Mouse (Mus musculus): Measurements from ENCODE around the gene Slc7a4. TPM values are rescaled to one million over a fixed set of nuclear protein-coding genes. Genes with fewer than 3 reads are reported as not detected.

Gene Slc7a4
- polyA plus RNA-seq, 1 experiment from 2014 or later: 10.9 TPM

Other genes starting within 250 kb of the Slc7a4 start
- gene Snap29, start 177.2 kb downstream of the Slc7a4 start, polyA plus RNA-seq (2016; fragmentation: Nextera tagmentation; extraction: Ambion mirVana): 13.2 and 14.1 TPM in 2 replicates
- 45.4 and 48.7 TPM in 2 replicates for gene Pi4ka, start 176.9 kb downstream of the Slc7a4 start, polyA plus RNA-seq (2016; fragmentation: Nextera tagmentation; extraction: Ambion mirVana)
- gene Crkl, start 131.2 kb downstream of the Slc7a4 start, polyA plus RNA-seq (2016; fragmentation: Nextera tagmentation; extraction: Ambion mirVana): 44.7 and 57.7 TPM in 2 replicates
- gene Aifm3, start 93.6 kb downstream of the Slc7a4 start, polyA plus RNA-seq (2016; fragmentation: Nextera tagmentation; extraction: Ambion mirVana): 0.82 and 1.1 TPM in 2 replicates
- gene Lztr1, start 74.5 kb downstream of the Slc7a4 start, polyA plus RNA-seq (2016; fragmentation: Nextera tagmentation; extraction: Ambion mirVana): 49.2 and 56.6 TPM in 2 replicates
- 35.9 and 37.0 TPM in 2 replicates for gene Thap7, start 52.1 kb downstream of the Slc7a4 start, polyA plus RNA-seq (2016; fragmentation: Nextera tagmentation; extraction: Ambion mirVana)
- gene Lrrc74b, start 22.0 kb downstream of the Slc7a4 start, polyA plus RNA-seq (2016; fragmentation: Nextera tagmentation; extraction: Ambion mirVana): 0.09 and 0.23 TPM in 2 replicates
- gene P2rx6, start 21.3 kb downstream of the Slc7a4 start, polyA plus RNA-seq (2016; fragmentation: Nextera tagmentation; extraction: Ambion mirVana): 0.86 and 1.2 TPM in 2 replicates
- gene Smpd4, start 36.1 kb upstream of the Slc7a4 start, polyA plus RNA-seq (2016; fragmentation: Nextera tagmentation; extraction: Ambion mirVana): 30.3 and 31.4 TPM in 2 replicates
- gene Ccdc74a, start 63.3 kb upstream of the Slc7a4 start, polyA plus RNA-seq (2016; fragmentation: Nextera tagmentation; extraction: Ambion mirVana): 4.4 and 5.5 TPM in 2 replicates
- gene Med15, start 149.7 kb upstream of the Slc7a4 start, polyA plus RNA-seq (2016; fragmentation: Nextera tagmentation; extraction: Ambion mirVana): 36.9 and 39.9 TPM in 2 replicates
- 42.7 and 44.4 TPM in 2 replicates for gene Klhl22, start 176.4 kb upstream of the Slc7a4 start, polyA plus RNA-seq (2016; fragmentation: Nextera tagmentation; extraction: Ambion mirVana)
- gene Scarf2, start 214.1 kb upstream of the Slc7a4 start, polyA plus RNA-seq (2016; fragmentation: Nextera tagmentation; extraction: Ambion mirVana): 15.8 and 17.4 TPM in 2 replicates
- not detected in 2 replicates for gene B830017H08Rik, start 249.9 kb upstream of the Slc7a4 start, polyA plus RNA-seq (2016; fragmentation: Nextera tagmentation; extraction: Ambion mirVana)

Measured in heart, embryonic 12.5 days (tissue).